Mouse (Mus musculus) brain, embryonic 14.5 days (tissue): Measurements from ENCODE around the gene Jam2. TPM values are rescaled to one million over a fixed set of nuclear protein-coding genes. Genes with fewer than 3 reads are reported as not detected.

Source experiments
- DNase-seq: peaks from one replicate; pipeline ENCODE4 v3.0.0-alpha.2; 2011; ENCODE audit warnings: low read depth
- CTCF ChIP-seq: fragments of 200-500 bp; IDR thresholded peaks from 2 replicates; pipeline ENCODE4 v1.5.1; 2012; ENCODE audit warnings: inconsistent platforms, mild to moderate bottlenecking, moderate library complexity, borderline replicate concordance; ENCODE audit not compliant: insufficient read depth, insufficient read length; ENCODE audit errors: extremely low read depth
- POLR2A ChIP-seq: fragments of 200-500 bp; IDR thresholded peaks from 2 replicates; pipeline ENCODE4 v1.6.1; 2012; ENCODE audit warnings: mild to moderate bottlenecking, inconsistent platforms, borderline replicate concordance; ENCODE audit not compliant: poor library complexity, insufficient read depth, insufficient read length, severe bottlenecking; ENCODE audit errors: extremely low read depth
- polyA plus RNA-seq: library from polyadenylated mRNA; depleted of rRNA; stranded (reverse); fragments of >200 nt; gene quantifications from 2 replicates; pipeline ENCODE4 v1.2.3, GENCODE M21; 2012

Gene Jam2
- polyA plus RNA-seq, 1 experiment: 30.3 TPM

GRCm38 (mm10) chr16:84793401-84793800 lies 19.5 kb downstream of the Jam2 start:
- no peak for DNase-seq
- TF ChIP-seq CTCF (no peak), POLR2A (no peak)

GRCm38 (mm10) chr16:84795337-84795736 lies 21.4 kb downstream of the Jam2 start:
- DNase-seq: no peak
- TF ChIP-seq CTCF (no peak), POLR2A (no peak)

- DNase-seq: no peak
- no peak for TF ChIP-seq POLR2A
- TF ChIP-seq CTCF: no peak
Measured at GRCm38 (mm10) chr16:84796678-84797077, 22.8 kb downstream of the Jam2 start.

- no peak for DNase-seq
- no peak for TF ChIP-seq POLR2A
- TF ChIP-seq CTCF: no peak
Measured at GRCm38 (mm10) chr16:84800038-84800437, 26.1 kb downstream of the Jam2 start.

- TF ChIP-seq POLR2A (no peak), CTCF (no peak)
- DNase-seq: peak; percentile 30
Measured at GRCm38 (mm10) chr16:84802217-84802616, 28.3 kb downstream of the Jam2 start.

- no peak for TF ChIP-seq POLR2A
- TF ChIP-seq CTCF: no peak
- no peak for DNase-seq
Measured at GRCm38 (mm10) chr16:84804866-84805265, 30.9 kb downstream of the Jam2 start.

GRCm38 (mm10) chr16:84806175-84806574 lies 32.3 kb downstream of the Jam2 start:
- TF ChIP-seq CTCF (no peak), POLR2A (no peak)
- no peak for DNase-seq

GRCm38 (mm10) chr16:84807874-84808273 lies 34.0 kb downstream of the Jam2 start:
- no peak for DNase-seq
- TF ChIP-seq POLR2A (no peak), CTCF (no peak)

GRCm38 (mm10) chr16:84810254-84810653 lies 36.3 kb downstream of the Jam2 start:
- TF ChIP-seq POLR2A (no peak), CTCF (no peak)
- no peak for DNase-seq

- no peak for DNase-seq
Measured at GRCm38 (mm10) chr16:84813852-84814251, 39.9 kb downstream of the Jam2 start.

GRCm38 (mm10) chr16:84814511-84814910 lies 40.6 kb downstream of the Jam2 start:
- DNase-seq: no peak
- TF ChIP-seq CTCF: no peak
- no peak for TF ChIP-seq POLR2A

More at GRCm38 (mm10) chr16:84813852-84814251, 39.9 kb downstream of the Jam2 start:
- TF ChIP-seq POLR2A: no peak
- no peak for TF ChIP-seq CTCF

- TF ChIP-seq POLR2A (no peak), CTCF (peak; percentile 48; the same call in 1 of the 2 replicates)
Measured at GRCm38 (mm10) chr16:84817423-84817822, 43.5 kb downstream of the Jam2 start.

More at GRCm38 (mm10) chr16:84817423-84817822, 43.5 kb downstream of the Jam2 start:
- DNase-seq: peak; percentile 73
